Mouse (Mus musculus) testis, adult 2 months (tissue): ENCODE data around the gene Ralgps1.

ENCODE experiments used
- CTCF ChIP-seq: fragments of 200-500 bp; IDR thresholded peaks from 2 replicates; pipeline ENCODE4 v1.5.1; 2012; ENCODE audit warnings: low read depth, mild to moderate bottlenecking, inconsistent platforms, low read length, moderate library complexity; ENCODE audit not compliant: control insufficient read depth, insufficient read depth, insufficient replicate concordance
- POLR2A ChIP-seq: fragments of 200-500 bp; IDR thresholded peaks from 2 replicates; pipeline ENCODE4 v1.6.1; 2012; ENCODE audit warnings: low read depth, mild to moderate bottlenecking, inconsistent platforms, low read length, moderate library complexity; ENCODE audit not compliant: control insufficient read depth

DNA sequence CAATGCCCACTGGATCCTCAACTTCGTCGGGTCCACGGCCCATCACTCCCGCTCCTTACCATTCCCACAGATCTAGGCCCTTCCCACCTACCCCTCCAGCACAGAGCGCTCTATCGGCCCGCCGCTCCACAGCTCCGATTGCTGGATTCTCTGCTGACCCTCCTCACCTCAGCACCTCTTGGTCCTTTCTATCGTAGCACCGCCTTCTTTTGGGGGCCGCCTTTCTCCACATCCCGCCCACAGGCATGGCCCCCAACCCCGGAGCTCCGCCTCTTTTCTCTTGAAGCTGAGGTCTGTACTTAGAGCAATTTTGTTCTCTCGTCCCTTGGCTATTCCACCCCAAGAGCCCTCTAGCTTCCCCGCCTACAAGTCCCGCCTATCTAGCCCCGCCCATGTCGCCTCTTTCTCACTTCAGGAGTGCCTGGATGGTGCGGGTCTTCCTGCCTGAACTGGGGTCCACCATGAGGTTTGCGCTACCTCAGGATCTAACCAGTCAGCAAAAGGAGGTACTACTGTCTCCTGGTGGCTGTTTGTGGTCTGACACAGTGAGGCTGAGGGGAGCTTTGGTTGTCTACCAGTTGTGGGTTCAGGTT lies 239.7 kb downstream of the Ralgps1 start, which contains the start of gene Garnl3:
- TF ChIP-seq CTCF (peak; percentile 48; the same call in 1 of the 2 replicates), POLR2A (no peak; the same call in 1 of the 2 replicates)
